Comparison of ENCODE assay signal across 9 mouse cellular contexts in genomic region chr17:84144762-84145599, GRCm38 (mm10). TPM values are rescaled to one million over a fixed set of nuclear protein-coding genes. Genes with fewer than 3 reads are reported as not detected.
DNase-seq lines count a peak whose midpoint lies in the region; ATAC-seq and TF ChIP-seq lines count a peak whose summit lies in the region.
"Had no signal": no experiment of that assay in that cellular context is flagged by ENCODE, and none has a peak within 500 bp of the region (broad histone marks: within the 10 kb centered on the region; RNA-seq: fewer than 3 reads in every experiment).

No protein-coding gene starts in this region.

- 75% methylated on average over 5 of the region's 5 CpGs for WGBS in heart, embryonic 12.5 days
- WGBS in lung, embryonic 16.5 days, result 81% methylated on average over 5 of the region's 5 CpGs
- WGBS in embryonic facial prominence, embryonic 14.5 days, result 73% methylated on average over 5 of the region's 5 CpGs
- 90% methylated on average over 5 of the region's 5 CpGs for WGBS in cerebellum, adult 2 months

- intact Hi-C loops in heart, postnatal 14 days (cut with DNase I), result loop anchor here (2.0 kb wide), 1 partner anchor 42 kb away; the partner anchor contains the start of gene Zfp36l2

- no peaks in the 10 kb centered on the region for H3K36me3 ChIP-seq in heart, embryonic 12.5 days
- H3K36me3 ChIP-seq in lung, embryonic 16.5 days (ENCODE audit: control insufficient read depth, insufficient read depth, low read length), result no peaks in the 10 kb centered on the region
- H3K36me3 ChIP-seq in embryonic facial prominence, embryonic 14.5 days (ENCODE audit: control insufficient read depth, insufficient read depth, low read length), result no peaks in the 10 kb centered on the region

- H3K4me2 ChIP-seq in heart, embryonic 12.5 days, result no peak overlapping the region
- no peak overlapping the region for H3K4me2 ChIP-seq in lung, embryonic 16.5 days (ENCODE audit: low read depth, low read length)
- no peak overlapping the region for H3K4me2 ChIP-seq in embryonic facial prominence, embryonic 14.5 days (ENCODE audit: low read depth, low read length)

- no peak for ATAC-seq in heart, embryonic 12.5 days (ENCODE audit: insufficient number of reproducible peaks, low FRiP score)
- ATAC-seq in lung, embryonic 16.5 days (ENCODE audit: low read depth), result no peak
- no peak for ATAC-seq in embryonic facial prominence, embryonic 14.5 days (ENCODE audit: low read depth)
- no peak for ATAC-seq in granulocyte monocyte progenitor cell, adult 5-6 weeks (replicated peaks; ENCODE audit: poor library complexity, severe bottlenecking)
- ATAC-seq: midbrain, embryonic 16.5 days had no signal

- no peak for DNase-seq in heart, postnatal 14 days
- DNase-seq in lung, adult 18-20 months, result no peak
- DNase-seq in embryonic facial prominence, embryonic 14.5 days (ENCODE audit: low spot score), result no peak
- DNase-seq in naive thymus-derived CD4-positive, alpha-beta T cell, adult 2 months (ENCODE audit: low read depth), result peak; percentile 56
- DNase-seq in cerebellum, adult 2 months, result no peak

- no peak overlapping the region for H3K4me3 ChIP-seq in heart, embryonic 12.5 days
- no peak overlapping the region for H3K4me3 ChIP-seq in lung, embryonic 16.5 days (ENCODE audit: low read length)
- H3K4me3 ChIP-seq in embryonic facial prominence, embryonic 14.5 days (ENCODE audit: low read depth, low read length), result no peak overlapping the region
- no peak overlapping the region for H3K4me3 ChIP-seq in cerebellum, adult 2 months (replicated peaks; ENCODE audit: insufficient read depth, low read depth, low read length)

- no peaks in the 10 kb centered on the region; the same call in 1 of the 2 replicates for H3K27me3 ChIP-seq in heart, embryonic 12.5 days (replicated peaks)
- no peaks in the 10 kb centered on the region for H3K27me3 ChIP-seq in lung, embryonic 16.5 days (ENCODE audit: control insufficient read depth, insufficient read depth, low read depth, low read length)
- H3K27me3 ChIP-seq in embryonic facial prominence, embryonic 14.5 days (replicated peaks; ENCODE audit: control insufficient read depth, insufficient read depth, low read length), result no peaks in the 10 kb centered on the region
- H3K27me3 ChIP-seq in cerebellum, adult 2 months (ENCODE audit: control insufficient read depth, insufficient read depth, low read length), result no peaks in the 10 kb centered on the region

- H3K4me1 ChIP-seq in heart, embryonic 12.5 days (replicated peaks), result peaks cover 85% of the 10 kb centered on the region
- H3K4me1 ChIP-seq in lung, embryonic 16.5 days (replicated peaks; ENCODE audit: control insufficient read depth, insufficient read depth, low read length), result peaks cover 75% of the 10 kb centered on the region
- peaks cover 55% of the 10 kb centered on the region for H3K4me1 ChIP-seq in embryonic facial prominence, embryonic 14.5 days (ENCODE audit: control insufficient read depth, insufficient read depth, low read length)
- peaks cover 12% of the 10 kb centered on the region; the same call in 1 of the 2 replicates for H3K4me1 ChIP-seq in cerebellum, adult 2 months (ENCODE audit: control insufficient read depth, insufficient read depth, low read length)

- H3K27ac ChIP-seq in heart, embryonic 12.5 days (ENCODE audit: poor library complexity, severe bottlenecking), result peak overlapping the region; percentile 58; the same call in 1 of the 2 replicates
- peak overlapping the region; percentile 58 for H3K27ac ChIP-seq in lung, embryonic 16.5 days (ENCODE audit: low read length)
- H3K27ac ChIP-seq in embryonic facial prominence, embryonic 14.5 days (replicated peaks; ENCODE audit: low read depth, low read length), result peak overlapping the region; percentile 67
- H3K27ac ChIP-seq in cerebellum, adult 2 months (ENCODE audit: insufficient read depth, low read length), result no peak overlapping the region

- no peak overlapping the region for H3K9ac ChIP-seq in heart, embryonic 12.5 days
- no peak overlapping the region for H3K9ac ChIP-seq in lung, embryonic 16.5 days (ENCODE audit: low read length)
- no peak overlapping the region for H3K9ac ChIP-seq in embryonic facial prominence, embryonic 14.5 days (ENCODE audit: low read depth, low read length)

- TF ChIP-seq CTCF in cerebellum, adult 2 months (IDR thresholded peaks at IDR 0.05; ENCODE audit: borderline replicate concordance, insufficient read depth, low read depth, low read length), result no peak

- H3K9me3 ChIP-seq in heart, embryonic 12.5 days (replicated peaks), result no peaks in the 10 kb centered on the region
- H3K9me3 ChIP-seq in lung, embryonic 16.5 days (ENCODE audit: control insufficient read depth, low read length), result no peaks in the 10 kb centered on the region
- no peaks in the 10 kb centered on the region for H3K9me3 ChIP-seq in embryonic facial prominence, embryonic 14.5 days (ENCODE audit: control insufficient read depth, low read length)

- TF ChIP-seq POLR2A in cerebellum, adult 2 months (IDR thresholded peaks at IDR 0.05; ENCODE audit: borderline replicate concordance, insufficient read depth, low read length), result no peak

RNA-seq across cellular contexts. Expression of gene Zfp36l2, which starts 42.8 kb away (rescaled TPM):
- polyA plus RNA-seq in heart, embryonic 12.5 days (2016; fragmentation: Nextera tagmentation; extraction: Ambion mirVana), result 10.3 and 10.5 TPM in 2 replicates
- 10 to 100 TPM; 30.3 to 33.3 TPM for total RNA-seq in heart, postnatal 14 days (2021)
- polyA plus RNA-seq in lung, embryonic 16.5 days (2015; fragmentation: Nextera tagmentation; extraction: Ambion mirVana), result 10.1 and 11.2 TPM in 2 replicates
- 25.4 and 25.5 TPM in 2 replicates for polyA plus RNA-seq in embryonic facial prominence, embryonic 14.5 days (2014; fragmentation: Nextera tagmentation; extraction: Ambion mirVana)
- 199 TPM in 2 replicates for total RNA-seq in granulocyte monocyte progenitor cell, adult 5-6 weeks (2014; fragmentation: Nextera tagmentation)
- 91.5 and 99.4 TPM in 2 replicates for total RNA-seq in granulocyte monocyte progenitor cell, adult 5-6 weeks (2017)
- polyA plus RNA-seq in cerebellum, adult 2 months (2012; rRNA removed), result 14.2 and 15.9 TPM in 2 replicates
